Mouse (Mus musculus) heart, embryonic 11.5 days (tissue): ENCODE results near the gene Gm20547. TPM values are rescaled to one million over a fixed set of nuclear protein-coding genes. Genes with fewer than 3 reads are reported as not detected.

Source experiments
- ATAC-seq: fragments of 200-750 bp; cut with Nextera tagmentation; replicated peaks from 2 replicates; pipeline ENCODE4 v1.8.0; 2017; ENCODE audit warnings: moderate library complexity; ENCODE audit not compliant: insufficient number of reproducible peaks, low FRiP score, low TSS enrichment
- H3K27ac ChIP-seq: fragments of 300-500 bp; sonication (generic); 2 replicates; pipeline ENCODE4 v1.5.1; 2014; ENCODE audit warnings: mild to moderate bottlenecking, low read depth, low read length
- H3K27me3 ChIP-seq: fragments of 300-500 bp; sonication (generic); 2 replicates; pipeline ENCODE4 v1.6.1; 2014; ENCODE audit warnings: mild to moderate bottlenecking, low read length, mixed read lengths; ENCODE audit not compliant: control insufficient read depth, insufficient read depth
- H3K36me3 ChIP-seq: fragments of 300-500 bp; sonication (generic); 2 replicates; pipeline ENCODE4 v1.6.1; 2014; ENCODE audit warnings: mild to moderate bottlenecking, low read length, moderate library complexity, mixed read lengths; ENCODE audit not compliant: control insufficient read depth, insufficient read depth
- H3K4me1 ChIP-seq: fragments of 300-500 bp; sonication (generic); 2 replicates; pipeline ENCODE4 v1.6.1; 2014; ENCODE audit warnings: low read length; ENCODE audit not compliant: control insufficient read depth, insufficient read depth
- H3K4me2 ChIP-seq: fragments of 300-500 bp; sonication (generic); 2 replicates; pipeline ENCODE4 v1.6.1; 2014; ENCODE audit warnings: mild to moderate bottlenecking, moderate library complexity
- H3K4me3 ChIP-seq: fragments of 300-500 bp; sonication (generic); 2 replicates; pipeline ENCODE4 v1.5.1; 2014; ENCODE audit warnings: low read depth, low read length
- H3K9ac ChIP-seq: fragments of 300-500 bp; sonication (generic); 2 replicates; pipeline ENCODE4 v1.6.1; 2014; ENCODE audit warnings: mild to moderate bottlenecking, low read depth, low read length, moderate library complexity
- H3K9me3 ChIP-seq: fragments of 300-500 bp; sonication (generic); replicated peaks from 2 replicates; pipeline ENCODE4 v1.6.1; 2016; ENCODE audit warnings: low read length; ENCODE audit not compliant: control insufficient read depth
- WGBS: fragments of 180-500 bp; shearing (Covaris S2); extraction: QIAGEN DNeasy Blood & Tissue Kit; methylation state at CpG from one replicate; pipeline ENCODE4 v1.1.7; 2014; ENCODE audit not compliant: insufficient replicate concordance; 5-methylcytosine and 5-hydroxymethylcytosine counted together
- polyA plus RNA-seq: library from polyadenylated mRNA; unstranded; fragments of >200 nt; fragmentation: Nextera tagmentation; extraction: Ambion mirVana; gene quantifications from 2 replicates; pipeline ENCODE4 v1.2.1, GENCODE M21; 2014

Gm20547 gene
- polyA plus RNA-seq, 1 experiment from 2014 or later, result not detected

GRCm38 (mm10) chr17:34893072-34893824 is 11.4 kb upstream of the Gm20547 start:
- H3K36me3 ChIP-seq, result peaks cover 9% of the 10 kb centered on the region
- peaks cover 29% of the 10 kb centered on the region for H3K4me1 ChIP-seq
- 75% methylated on average over 12 of the region's 12 CpGs for WGBS
- H3K4me2 ChIP-seq, result peak overlapping the region; percentile 92
- peak overlapping the region; percentile 89 for H3K27ac ChIP-seq
- H3K9me3 ChIP-seq, result no peaks in the 10 kb centered on the region
- no peaks in the 10 kb centered on the region for H3K27me3 ChIP-seq
- H3K9ac ChIP-seq, result 0 out of 2 replicates have a peak overlapping the region, but pooled peaks have one; percentile 96
- no peak for ATAC-seq
- H3K4me3 ChIP-seq, result peak overlapping the region; percentile 95

GRCm38 (mm10) chr17:34891377-34891776 is 9.5 kb upstream of the Gm20547 start:
- WGBS, result 92% methylated on average over 2 of the region's 2 CpGs
- H3K9me3 ChIP-seq, result no peaks in the 10 kb centered on the region
- H3K4me3 ChIP-seq, result no peak overlapping the region
- no peak overlapping the region for H3K9ac ChIP-seq
- H3K27me3 ChIP-seq, result no peaks in the 10 kb centered on the region
- peaks cover 8% of the 10 kb centered on the region for H3K36me3 ChIP-seq
- no peak overlapping the region for H3K27ac ChIP-seq
- no peak overlapping the region for H3K4me2 ChIP-seq
- H3K4me1 ChIP-seq, result peaks cover 17% of the 10 kb centered on the region
- no peak for ATAC-seq

GRCm38 (mm10) chr17:34890074-34890743 is 8.4 kb upstream of the Gm20547 start:
- H3K9me3 ChIP-seq, result no peaks in the 10 kb centered on the region
- 83% methylated on average over 12 of the region's 12 CpGs for WGBS

GRCm38 (mm10) chr17:34887942-34888341 is 6.1 kb upstream of the Gm20547 start:
- no peak overlapping the region for H3K4me2 ChIP-seq

More at GRCm38 (mm10) chr17:34890074-34890743, 8.4 kb upstream of the Gm20547 start:
- peaks cover 10% of the 10 kb centered on the region for H3K4me1 ChIP-seq
- no peak for ATAC-seq
- H3K9ac ChIP-seq, result no peak overlapping the region
- H3K27me3 ChIP-seq, result no peaks in the 10 kb centered on the region
- H3K4me3 ChIP-seq, result no peak overlapping the region
- H3K27ac ChIP-seq, result no peak overlapping the region
- H3K36me3 ChIP-seq, result no peaks in the 10 kb centered on the region
- no peak overlapping the region for H3K4me2 ChIP-seq

GRCm38 (mm10) chr17:34885615-34886014 is 3.8 kb upstream of the Gm20547 start:
- Histone ChIP-seq H3K4me1 (0 out of 2 replicates have a peak, but pooled peaks cover 4% of the 10 kb centered on the region), H3K27ac (no peak overlapping the region), H3K4me2 (no peak overlapping the region), H3K36me3 (no peaks in the 10 kb centered on the region), H3K4me3 (no peak overlapping the region), H3K27me3 (no peaks in the 10 kb centered on the region; the same call in 1 of the 2 replicates), H3K9ac (no peak overlapping the region), H3K9me3 (no peaks in the 10 kb centered on the region)
- ATAC-seq, result no peak
- 69% methylated on average over 3 of the region's 3 CpGs for WGBS

More at GRCm38 (mm10) chr17:34887942-34888341, 6.1 kb upstream of the Gm20547 start:
- Histone ChIP-seq H3K36me3 (no peaks in the 10 kb centered on the region), H3K4me1 (0 out of 2 replicates have a peak, but pooled peaks cover 4% of the 10 kb centered on the region), H3K27me3 (no peaks in the 10 kb centered on the region), H3K4me3 (no peak overlapping the region), H3K27ac (no peak overlapping the region), H3K9ac (no peak overlapping the region), H3K9me3 (no peaks in the 10 kb centered on the region)
- 77% methylated on average over 5 of the region's 5 CpGs for WGBS
- no peak for ATAC-seq

GRCm38 (mm10) chr17:34884704-34885103 is 2.9 kb upstream of the Gm20547 start:
- Histone ChIP-seq H3K4me2 (no peak overlapping the region), H3K9me3 (no peaks in the 10 kb centered on the region), H3K9ac (no peak overlapping the region), H3K36me3 (no peaks in the 10 kb centered on the region), H3K4me3 (no peak overlapping the region), H3K27ac (no peak overlapping the region), H3K27me3 (no peaks in the 10 kb centered on the region; the same call in 1 of the 2 replicates), H3K4me1 (0 out of 2 replicates have a peak, but pooled peaks cover 4% of the 10 kb centered on the region)
- 86% methylated on average over 6 of the region's 6 CpGs for WGBS
- ATAC-seq, result no peak

GRCm38 (mm10) chr17:34883332-34883731 is 1.5 kb upstream of the Gm20547 start:
- no peak overlapping the region for H3K27ac ChIP-seq
- H3K27me3 ChIP-seq, result no peaks in the 10 kb centered on the region; the same call in 1 of the 2 replicates
- 69% methylated on average over 3 of the region's 3 CpGs for WGBS
- H3K36me3 ChIP-seq, result no peaks in the 10 kb centered on the region
- H3K4me2 ChIP-seq, result no peak overlapping the region
- ATAC-seq, result no peak
- no peak overlapping the region for H3K9ac ChIP-seq
- no peak overlapping the region for H3K4me3 ChIP-seq
- no peaks in the 10 kb centered on the region for H3K9me3 ChIP-seq
- H3K4me1 ChIP-seq, result peaks cover 8% of the 10 kb centered on the region; the same call in 1 of the 2 replicates

- Histone ChIP-seq H3K27ac (no peak overlapping the region), H3K4me2 (no peak overlapping the region), H3K9ac (no peak overlapping the region), H3K9me3 (no peaks in the 10 kb centered on the region), H3K4me3 (no peak overlapping the region), H3K36me3 (no peaks in the 10 kb centered on the region), H3K4me1 (peaks cover 8% of the 10 kb centered on the region; the same call in 1 of the 2 replicates), H3K27me3 (no peaks in the 10 kb centered on the region; the same call in 1 of the 2 replicates)
- no peak for ATAC-seq
These were observed 676 bp downstream of the Gm20547 start for GRCm38 (mm10) chr17:34881166-34881565.
